Mouse (Mus musculus) neural tube, embryonic 15.5 days (tissue): Measurements from ENCODE around the gene Lpcat4. TPM values are rescaled to one million over a fixed set of nuclear protein-coding genes. Genes with fewer than 3 reads are reported as not detected.
"Not testable (repeated sequence)": the region's sequence is repeated elsewhere in the genome, so short reads cannot be mapped to it uniquely, and the experiment has no call there.

Experiments used
- ATAC-seq: fragments of 200-750 bp; cut with Nextera tagmentation; 2 replicates; pipeline ENCODE4 v1.8.0; 2017; ENCODE audit warnings: mild to moderate bottlenecking, moderate TSS enrichment, moderate library complexity; ENCODE audit not compliant: low FRiP score
- H3K27ac ChIP-seq: fragments of 300-500 bp; sonication (generic); replicated peaks from 2 replicates; pipeline ENCODE4 v1.5.1; 2015; ENCODE audit warnings: mild to moderate bottlenecking, inconsistent platforms
- H3K27me3 ChIP-seq: fragments of 300-500 bp; sonication (generic); replicated peaks from 2 replicates; pipeline ENCODE4 v1.6.1; 2015; ENCODE audit warnings: inconsistent platforms
- H3K36me3 ChIP-seq: fragments of 300-500 bp; sonication (generic); 2 replicates; pipeline ENCODE4 v1.6.1; 2015; ENCODE audit warnings: inconsistent platforms
- H3K4me1 ChIP-seq: fragments of 300-500 bp; sonication (generic); 2 replicates; pipeline ENCODE4 v1.6.1; 2015; ENCODE audit warnings: inconsistent platforms
- H3K4me2 ChIP-seq: fragments of 300-500 bp; sonication (generic); 2 replicates; pipeline ENCODE4 v1.6.1; 2015; ENCODE audit warnings: inconsistent platforms, mild to moderate bottlenecking, moderate library complexity
- H3K4me3 ChIP-seq: fragments of 300-500 bp; sonication (generic); replicated peaks from 2 replicates; pipeline ENCODE4 v1.5.1; 2015; ENCODE audit warnings: mild to moderate bottlenecking, inconsistent platforms
- H3K9ac ChIP-seq: fragments of 300-500 bp; sonication (generic); replicated peaks from 2 replicates; pipeline ENCODE4 v1.6.1; 2015; ENCODE audit warnings: mild to moderate bottlenecking, inconsistent platforms
- H3K9me3 ChIP-seq: fragments of 300-500 bp; sonication (generic); replicated peaks from 2 replicates; pipeline ENCODE4 v1.6.1; 2016; ENCODE audit warnings: inconsistent platforms
- WGBS: fragments of 180-500 bp; shearing (Covaris S2); methylation state at CpG from one replicate; pipeline ENCODE4 v1.1.7; 2015; ENCODE audit warnings: mixed read lengths; 5-methylcytosine and 5-hydroxymethylcytosine counted together
- polyA plus RNA-seq: library from polyadenylated mRNA; unstranded; fragments of >200 nt; fragmentation: Nextera tagmentation; extraction: Ambion mirVana; gene quantifications from 2 replicates; pipeline ENCODE4 v1.2.1, GENCODE M21; 2015

Gene Lpcat4
- polyA plus RNA-seq, 1 experiment from 2014 or later = 27.8 TPM

- Histone ChIP-seq H3K27ac (no peak overlapping the region), H3K4me1 (peaks cover 13% of the 10 kb centered on the region), H3K4me2 (peak overlapping the region; percentile 79), H3K27me3 (no peaks in the 10 kb centered on the region), H3K36me3 (no peaks in the 10 kb centered on the region), H3K9ac (peak overlapping the region; percentile 39; the same call in 1 of the 2 replicates), H3K9me3 (no peaks in the 10 kb centered on the region), H3K4me3 (peak overlapping the region; percentile 41)
- WGBS = 3% methylated on average over 21 of the region's 21 CpGs
- peak; percentile 83 for ATAC-seq
These were observed 45.2 kb downstream of the Lpcat4 start for GRCm38 (mm10) chr2:112284363-112285030.

DNA sequence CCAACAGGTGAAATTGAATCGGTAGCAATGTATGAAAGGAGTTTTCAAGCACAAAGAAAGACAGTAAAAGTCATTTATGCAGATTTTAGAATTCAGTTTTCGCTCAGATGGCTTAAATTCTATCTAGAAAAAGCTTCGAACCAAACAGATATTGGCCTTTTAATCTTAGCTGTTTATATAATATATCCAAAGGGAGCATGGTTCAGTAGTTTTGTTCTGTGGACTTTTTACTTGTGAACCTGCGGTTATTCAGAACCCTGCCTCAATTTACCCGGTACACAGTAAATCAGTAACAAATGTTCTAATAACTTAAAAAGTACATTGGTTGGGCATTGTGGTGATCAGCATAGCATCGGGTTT is 45.7 kb downstream of the Lpcat4 start:
- ATAC-seq = no peak
- Histone ChIP-seq H3K9ac (no peak overlapping the region), H3K4me2 (peak overlapping the region; percentile 79), H3K27me3 (no peaks in the 10 kb centered on the region), H3K36me3 (no peaks in the 10 kb centered on the region), H3K4me1 (peaks cover 13% of the 10 kb centered on the region), H3K9me3 (no peaks in the 10 kb centered on the region), H3K4me3 (peak overlapping the region; percentile 41), H3K27ac (no peak overlapping the region)
- 63% methylated on average over 6 of the region's 6 CpGs for WGBS

GRCm38 (mm10) chr2:112286062-112286461 is 46.8 kb downstream of the Lpcat4 start:
- H3K9me3 ChIP-seq, H3K4me2 ChIP-seq, ATAC-seq, H3K4me3 ChIP-seq, H3K36me3 ChIP-seq, H3K9ac ChIP-seq, H3K27ac ChIP-seq, H3K27me3 ChIP-seq: not testable (repeated sequence)
- WGBS = 97% methylated on average over 1 of the region's 1 CpGs
- peaks cover 13% of the 10 kb centered on the region for H3K4me1 ChIP-seq

GRCm38 (mm10) chr2:112287059-112287458 is 47.8 kb downstream of the Lpcat4 start:
- ATAC-seq = no peak
- H3K27ac ChIP-seq = no peak overlapping the region
- no peak overlapping the region for H3K9ac ChIP-seq
- WGBS = 69% methylated on average over 4 of the region's 4 CpGs
- no peaks in the 10 kb centered on the region for H3K9me3 ChIP-seq
- no peaks in the 10 kb centered on the region for H3K27me3 ChIP-seq
- peaks cover 13% of the 10 kb centered on the region for H3K4me1 ChIP-seq
- no peak overlapping the region for H3K4me3 ChIP-seq
- H3K4me2 ChIP-seq = no peak overlapping the region
- no peaks in the 10 kb centered on the region for H3K36me3 ChIP-seq

DNA sequence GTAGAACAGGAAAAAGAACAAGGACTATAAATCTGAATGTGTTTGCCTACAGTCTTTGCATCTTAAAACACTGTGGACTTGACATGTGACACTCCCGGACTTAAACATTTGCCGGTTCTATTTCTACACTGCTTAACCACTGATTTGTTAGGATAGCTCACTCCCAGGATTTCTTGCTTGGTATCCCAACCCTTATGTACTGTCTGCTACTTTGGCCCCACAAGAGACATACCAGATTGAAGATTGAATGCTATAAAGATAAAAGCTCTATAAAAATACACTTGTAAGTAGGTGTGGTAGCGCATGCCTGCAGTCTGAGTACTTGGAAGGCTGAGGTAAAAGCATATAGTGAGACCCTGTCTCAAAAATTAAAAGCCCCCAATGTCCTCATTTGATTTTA is 50.2 kb downstream of the Lpcat4 start:
- Histone ChIP-seq H3K27me3 (no peaks in the 10 kb centered on the region), H3K9me3 (no peaks in the 10 kb centered on the region), H3K9ac (no peak overlapping the region), H3K4me2 (no peak overlapping the region), H3K27ac (no peak overlapping the region), H3K36me3 (no peaks in the 10 kb centered on the region), H3K4me3 (no peak overlapping the region), H3K4me1 (peaks cover 7% of the 10 kb centered on the region)
- 93% methylated on average over 3 of the region's 3 CpGs for WGBS
- no peak for ATAC-seq

- no peak overlapping the region for H3K9ac ChIP-seq
- WGBS = 97% methylated on average over 2 of the region's 2 CpGs
- no peak overlapping the region for H3K27ac ChIP-seq
- no peak overlapping the region for H3K4me3 ChIP-seq
- H3K9me3 ChIP-seq = no peaks in the 10 kb centered on the region
- no peaks in the 10 kb centered on the region for H3K4me1 ChIP-seq
- H3K36me3 ChIP-seq = no peaks in the 10 kb centered on the region
- H3K27me3 ChIP-seq = no peaks in the 10 kb centered on the region
- no peak for ATAC-seq
- no peak overlapping the region for H3K4me2 ChIP-seq
These were observed 53.6 kb downstream of the Lpcat4 start for GRCm38 (mm10) chr2:112292823-112293222.

- no peak overlapping the region for H3K27ac ChIP-seq
- no peak overlapping the region for H3K9ac ChIP-seq
- H3K4me3 ChIP-seq = no peak overlapping the region
- no peak overlapping the region for H3K4me2 ChIP-seq
- no peaks in the 10 kb centered on the region for H3K36me3 ChIP-seq
- no peaks in the 10 kb centered on the region for H3K4me1 ChIP-seq
- H3K9me3 ChIP-seq = no peaks in the 10 kb centered on the region
- H3K27me3 ChIP-seq = no peaks in the 10 kb centered on the region
- ATAC-seq = 0 out of 2 replicates have a peak, but pooled peaks have one; percentile 38
- WGBS = 63% methylated on average over 3 of the region's 3 CpGs
These were observed 56.9 kb downstream of the Lpcat4 start for GRCm38 (mm10) chr2:112296211-112296610.

Other genes starting within 250 kb of the Lpcat4 start
- gene Olfr1309, start 249.2 kb upstream of the Lpcat4 start, polyA plus RNA-seq = not detected in 2 replicates
- gene Olfr1310, start 226.8 kb upstream of the Lpcat4 start, polyA plus RNA-seq = not detected in 2 replicates
- gene Olfr1311, start 215.1 kb upstream of the Lpcat4 start, polyA plus RNA-seq = not detected in 2 replicates
- gene Olfr1312, start 189.2 kb upstream of the Lpcat4 start, polyA plus RNA-seq = not detected in 2 replicates
- gene Olfr1313, start 161.6 kb upstream of the Lpcat4 start, polyA plus RNA-seq = not detected in 2 replicates
- gene Olfr1314, start 142.7 kb upstream of the Lpcat4 start, polyA plus RNA-seq = not detected in 2 replicates
- gene Olfr1315-ps1, start 124.0 kb upstream of the Lpcat4 start, polyA plus RNA-seq = not detected in 2 replicates
- gene Olfr1316, start 104.5 kb upstream of the Lpcat4 start, polyA plus RNA-seq = not detected in 2 replicates
- gene Olfr1317, start 99.1 kb upstream of the Lpcat4 start, polyA plus RNA-seq = not detected in 2 replicates
- gene Olfr1318, start 85.3 kb upstream of the Lpcat4 start, polyA plus RNA-seq = not detected in 2 replicates
- gene Nutm1, start 19.8 kb downstream of the Lpcat4 start, polyA plus RNA-seq = not detected in 2 replicates
- 205 and 216 TPM in 2 replicates for gene Nop10, start 22.5 kb downstream of the Lpcat4 start, polyA plus RNA-seq
- 15.1 and 15.2 TPM in 2 replicates for gene Slc12a6, start 26.4 kb downstream of the Lpcat4 start, polyA plus RNA-seq
- gene Gm21985, start 26.8 kb downstream of the Lpcat4 start, polyA plus RNA-seq = not detected in 2 replicates
- gene Emc4, start 128.6 kb downstream of the Lpcat4 start, polyA plus RNA-seq = 206 and 239 TPM in 2 replicates
- 29.8 and 32.2 TPM in 2 replicates for gene Katnbl1, start 139.7 kb downstream of the Lpcat4 start, polyA plus RNA-seq
- gene Emc7, start 215.5 kb downstream of the Lpcat4 start, polyA plus RNA-seq = 24.5 and 24.6 TPM in 2 replicates
- 0.90 and 1.2 TPM in 2 replicates for gene Chrm5, start 241.3 kb downstream of the Lpcat4 start, polyA plus RNA-seq